Mouse (Mus musculus): ENCODE results near the gene Tkt.

Tkt gene

DNA sequence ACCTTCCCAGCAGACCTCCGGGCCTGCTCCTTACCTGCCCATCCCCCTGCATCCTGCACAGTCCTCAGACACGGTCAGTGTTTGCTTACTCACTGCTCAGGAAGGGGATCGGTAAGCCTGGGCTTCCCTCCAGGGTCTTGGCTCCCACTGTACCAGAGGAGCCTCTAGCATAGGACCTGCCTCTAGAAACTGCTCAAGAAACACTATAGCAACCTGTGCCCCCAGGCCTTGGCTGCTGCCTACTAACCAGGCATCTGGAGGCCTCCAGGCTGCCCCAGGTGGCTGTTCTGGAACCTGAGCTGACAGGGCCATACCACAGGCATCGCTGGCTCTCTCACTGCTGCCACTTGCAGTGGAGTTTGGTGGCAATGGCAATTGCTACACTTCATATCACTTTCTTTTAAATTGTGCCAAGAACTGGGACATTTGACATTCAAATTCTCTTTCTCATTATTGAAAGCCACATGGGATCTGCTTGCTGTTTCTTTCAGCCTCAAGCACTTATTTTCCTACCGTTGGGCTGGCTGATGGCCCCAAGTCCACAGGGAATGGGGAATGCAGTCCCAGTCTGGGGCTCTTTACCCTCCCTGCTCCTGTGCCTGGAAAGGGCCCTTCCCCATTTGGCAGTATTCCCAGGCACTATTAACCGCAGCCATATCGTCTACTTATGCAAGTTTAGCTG lies 38.8 kb downstream of the Tkt start:
- no peak for DNase-seq

DNA sequence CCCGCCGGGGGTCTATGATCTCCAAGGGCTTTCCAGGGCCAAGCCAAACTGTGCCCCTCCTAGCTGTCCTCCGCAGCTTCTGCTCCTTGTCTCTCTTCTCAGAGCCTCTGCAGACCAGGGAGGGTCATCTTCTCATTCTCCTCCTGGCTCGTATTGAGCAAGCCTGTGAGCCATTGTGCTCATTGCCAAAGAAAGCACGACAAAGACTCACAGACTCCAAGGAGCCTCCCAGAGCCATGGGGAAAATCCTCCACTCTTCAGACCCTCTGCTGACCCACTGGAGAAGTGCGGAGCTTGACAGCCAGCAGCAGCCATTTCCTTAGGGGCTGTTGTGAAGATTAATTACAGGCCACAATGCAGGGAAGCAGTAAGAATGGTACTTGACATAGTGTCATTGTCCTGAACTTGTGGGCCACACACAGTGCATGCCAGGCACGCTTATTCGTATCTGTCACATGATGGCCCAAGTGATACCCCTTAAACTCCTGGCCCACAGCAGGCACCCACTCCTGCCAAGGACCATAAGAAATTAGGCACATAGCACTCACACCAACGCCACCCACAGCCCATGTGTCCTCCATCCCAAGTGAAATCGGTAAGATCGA lies 42.0 kb downstream of the Tkt start:
- no peak for DNase-seq

DNA sequence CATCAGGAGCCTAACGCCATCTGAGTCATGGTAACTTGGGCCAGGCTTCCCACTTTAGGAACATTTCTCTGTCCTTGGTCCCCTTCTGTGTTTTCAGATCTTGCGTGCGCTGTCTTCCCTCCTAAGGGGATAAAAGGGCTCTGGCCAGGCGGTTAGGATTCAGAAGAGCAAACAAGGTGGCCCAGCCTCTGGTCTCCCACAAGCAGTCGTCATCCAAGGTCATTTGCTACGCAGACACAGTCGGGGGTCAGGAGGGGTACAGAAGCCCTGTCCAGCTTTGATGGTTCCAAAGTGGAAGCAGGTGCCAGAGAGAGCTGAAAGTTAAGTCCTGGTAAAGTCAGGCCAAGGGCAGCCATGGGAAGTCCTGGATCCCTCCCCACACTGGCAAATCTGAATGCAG lies 42.8 kb downstream of the Tkt start:
- DNase-seq, result no peak

GRCm38 (mm10) chr14:30591417-30591816 lies 43.3 kb downstream of the Tkt start:
- DNase-seq, result peak; percentile 94

DNA sequence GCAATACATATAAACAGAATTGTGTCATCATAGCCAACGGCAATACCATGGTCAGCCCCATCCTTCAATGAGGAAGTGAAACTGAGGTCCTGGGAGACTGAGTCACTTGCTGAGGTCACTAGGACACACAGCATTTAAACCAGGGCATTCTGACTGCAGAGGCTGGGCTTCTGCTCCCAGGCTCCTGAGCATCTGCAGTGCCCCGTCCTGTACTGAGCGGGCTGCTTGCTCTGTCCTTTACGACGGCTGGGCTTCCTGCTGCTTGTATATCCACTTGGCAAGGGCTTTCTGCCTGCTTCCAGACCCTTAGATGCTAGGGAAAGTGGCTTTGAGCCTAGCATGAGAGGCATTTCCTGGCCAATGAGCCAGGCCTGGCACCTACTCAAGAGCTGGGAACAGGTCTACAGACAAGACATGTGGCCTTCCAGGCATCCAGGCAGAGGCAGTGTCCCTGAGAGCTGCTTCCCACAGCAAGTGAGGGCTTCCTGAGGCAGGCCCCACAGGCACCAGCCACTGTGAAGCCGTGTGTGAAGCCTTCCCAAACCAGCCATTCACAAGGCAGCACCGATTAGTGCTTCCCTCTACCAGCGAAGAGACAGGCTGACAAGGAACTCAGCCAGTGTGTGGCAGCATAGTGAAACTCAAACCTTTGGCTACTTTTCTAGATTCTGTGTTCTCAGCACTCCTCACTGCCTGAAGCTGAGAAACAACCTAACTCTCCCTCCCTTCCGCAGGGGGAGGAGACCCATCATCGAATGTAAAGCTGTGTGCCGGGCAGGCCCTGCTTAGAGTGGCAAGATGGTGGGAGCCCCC lies 45.3 kb downstream of the Tkt start:
- DNase-seq, result peak; percentile 58 to 67

GRCm38 (mm10) chr14:30594092-30594695 lies 46.0 kb downstream of the Tkt start:
- DNase-seq, result no peak

GRCm38 (mm10) chr14:30595576-30596313 lies 47.6 kb downstream of the Tkt start:
- no peak for DNase-seq

DNA sequence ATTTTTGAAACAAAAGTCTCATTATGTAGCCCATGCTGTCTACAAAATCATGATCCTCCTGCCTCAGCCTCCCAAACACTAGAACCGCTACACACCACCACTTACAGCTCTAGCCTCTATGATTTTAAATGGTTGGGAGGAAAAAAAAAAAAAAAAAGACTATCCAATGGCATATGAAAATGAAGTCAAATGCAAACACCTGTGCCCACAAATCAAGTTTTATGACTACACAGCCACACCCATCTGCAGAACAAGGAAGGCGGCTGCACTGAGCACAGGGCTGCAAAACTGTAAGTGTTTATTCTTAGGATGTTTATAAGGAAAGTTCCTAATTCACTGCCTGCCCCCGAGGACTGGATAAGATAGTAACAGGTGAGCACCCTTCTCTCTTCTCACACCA lies 48.2 kb downstream of the Tkt start:
- DNase-seq, result no peak

DNA sequence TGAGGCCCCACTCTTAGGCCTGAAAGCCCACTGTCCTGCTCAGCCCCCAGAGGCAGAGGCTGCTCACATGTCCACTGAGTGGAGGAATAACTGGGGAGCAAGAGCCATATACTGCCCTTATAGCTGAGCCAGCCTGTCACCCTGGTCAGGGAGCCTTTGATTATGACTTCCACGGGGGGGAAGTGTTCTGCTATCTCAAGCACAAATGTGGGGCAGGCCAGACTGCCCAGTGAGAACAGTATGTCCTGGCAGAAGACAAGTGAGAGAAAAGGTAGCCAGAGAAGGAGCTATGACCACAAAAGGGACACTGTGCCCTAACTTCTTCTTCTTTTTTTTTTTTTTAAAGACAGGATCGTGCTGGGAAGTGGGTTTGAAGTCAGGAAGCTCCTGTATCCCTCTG lies 49.0 kb downstream of the Tkt start:
- DNase-seq, result no peak

GRCm38 (mm10) chr14:30606817-30607216 lies 58.7 kb downstream of the Tkt start:
- DNase-seq, result peak; percentile 41 to 43

- peak; percentile 84 to 90 for DNase-seq
These were observed 59.5 kb downstream of the Tkt start for GRCm38 (mm10) chr14:30607696-30608095.

DNA sequence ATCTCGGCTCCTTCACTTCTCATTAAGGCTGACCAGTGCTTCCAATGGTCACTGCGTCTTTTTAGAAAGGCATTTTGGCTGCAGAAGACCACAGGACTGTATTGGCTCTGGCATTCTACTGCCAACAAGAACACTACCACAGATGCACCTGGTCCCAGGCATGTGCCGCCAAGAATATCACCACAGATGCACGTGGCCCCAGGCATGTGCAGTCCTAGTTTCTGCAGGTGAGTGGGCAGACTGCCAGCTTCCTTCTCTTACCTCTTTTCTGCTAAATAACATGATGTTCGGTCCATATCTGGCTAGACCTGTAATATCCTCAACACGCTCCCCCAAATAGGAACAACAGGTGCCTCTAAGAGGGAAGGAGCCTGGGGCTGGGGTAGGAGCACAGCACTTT lies 60.0 kb downstream of the Tkt start:
- DNase-seq, result peak; percentile 66 to 72

DNA sequence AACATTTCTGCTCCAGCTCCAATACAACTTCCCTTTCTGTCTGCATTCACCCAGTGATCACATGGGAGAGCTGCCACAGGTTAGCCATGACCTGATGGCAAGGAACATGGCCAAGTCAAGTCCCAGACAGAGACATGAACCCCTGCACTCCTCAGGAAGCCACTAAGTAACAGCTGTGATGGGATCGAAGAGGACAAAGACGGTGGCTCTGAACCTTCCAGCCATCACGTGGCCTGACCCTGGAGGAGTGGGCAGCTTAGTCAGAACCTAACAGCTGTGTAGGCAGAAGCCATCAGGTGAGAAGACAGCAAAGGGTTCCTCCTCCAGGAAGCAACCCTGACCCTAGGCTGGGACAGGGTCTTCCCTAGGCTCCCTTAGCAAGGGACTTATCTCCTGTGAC lies 61.3 kb downstream of the Tkt start:
- DNase-seq, result no peak

GRCm38 (mm10) chr14:30610304-30610703 lies 62.1 kb downstream of the Tkt start:
- no peak for DNase-seq

DNA sequence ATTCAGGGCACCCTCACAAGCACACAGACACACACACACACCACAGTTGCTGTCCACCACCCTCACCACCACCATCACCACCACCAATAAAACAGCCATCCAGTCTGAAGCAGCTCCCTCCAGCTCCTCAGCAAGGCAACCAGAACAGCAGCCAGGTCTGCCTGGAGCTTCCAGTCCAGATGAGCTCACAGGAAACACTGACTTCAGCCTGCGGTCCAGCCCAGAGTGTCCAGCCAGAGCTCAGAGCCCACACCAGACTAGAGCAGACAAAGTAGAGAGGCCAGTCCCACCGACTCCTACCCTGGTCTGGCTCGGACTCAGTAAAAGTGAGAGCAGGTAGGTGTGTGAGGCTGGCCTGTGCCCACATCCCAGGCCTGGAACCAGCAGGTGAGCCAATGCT lies 62.8 kb downstream of the Tkt start:
- no peak for DNase-seq

DNA sequence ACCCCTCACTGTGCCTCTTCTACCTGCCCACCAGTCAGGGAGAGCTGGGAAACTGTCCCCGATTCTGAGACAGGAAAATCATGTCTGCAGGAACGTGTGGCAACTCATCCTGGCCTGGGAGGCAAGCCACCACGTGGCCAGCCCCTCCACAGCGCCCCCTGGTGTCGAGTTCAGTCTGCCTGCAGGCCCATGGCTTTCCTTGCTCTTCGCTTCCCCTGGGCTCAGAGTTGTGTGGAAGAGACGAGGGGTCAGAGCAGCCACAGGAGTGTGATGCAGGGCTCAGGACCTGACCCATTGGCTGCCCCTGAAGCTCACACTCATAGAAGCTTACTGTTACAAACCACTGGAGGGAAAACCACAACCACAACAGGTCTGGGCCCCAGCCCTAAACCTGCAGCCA lies 64.4 kb downstream of the Tkt start:
- DNase-seq, result peak; percentile 94

GRCm38 (mm10) chr14:30612962-30613715 lies 65.0 kb downstream of the Tkt start:
- DNase-seq, result no peak

DNA sequence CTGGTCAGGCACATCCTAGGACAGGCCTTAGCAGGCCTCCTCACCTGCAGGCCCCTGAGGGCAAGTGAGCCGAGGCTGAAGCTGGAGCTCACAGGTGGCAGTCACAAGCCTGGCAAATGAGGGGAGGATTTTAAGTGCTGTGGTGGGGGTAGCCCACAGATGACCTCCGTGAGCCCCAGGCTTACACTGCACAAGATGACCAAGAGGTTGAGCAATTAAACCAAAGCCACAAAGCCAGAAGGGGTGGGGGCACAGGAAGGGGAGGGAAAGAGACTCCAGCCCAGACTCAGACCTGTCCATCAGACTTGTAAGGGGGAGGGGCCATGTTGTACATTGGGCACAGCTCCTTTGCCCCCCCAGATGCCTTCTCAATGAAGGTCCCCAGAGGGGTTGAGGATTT lies 68.6 kb downstream of the Tkt start:
- DNase-seq, result no peak

DNA sequence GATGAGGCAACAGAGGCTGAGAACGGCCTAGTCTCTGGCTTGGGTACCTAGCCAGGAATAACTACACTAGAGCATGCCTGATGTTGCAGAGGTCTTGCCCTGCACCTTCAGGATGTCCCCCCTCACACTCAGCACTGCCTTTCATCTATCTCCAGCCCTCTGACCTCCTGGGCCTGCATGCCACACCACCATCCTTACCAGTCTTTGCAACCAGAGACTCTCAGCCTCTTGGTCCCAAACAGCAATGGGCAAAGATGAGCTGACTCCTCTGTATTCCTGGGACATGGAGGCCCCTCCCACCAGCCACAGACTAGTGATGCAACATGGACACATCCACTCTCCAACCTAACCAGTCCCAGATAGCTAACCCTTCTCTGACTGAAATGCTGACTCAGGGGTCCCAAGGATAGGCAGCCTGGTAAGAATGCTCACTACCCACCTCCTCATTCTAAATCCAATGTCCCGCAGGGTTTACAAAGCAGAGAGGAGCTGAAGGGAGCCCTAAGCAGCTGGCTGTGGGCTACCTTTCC lies 70.7 kb downstream of the Tkt start:
- DNase-seq, result no peak

GRCm38 (mm10) chr14:30619982-30620578 lies 71.9 kb downstream of the Tkt start:
- peak in 1 of 2 experiments; percentile 45 for DNase-seq

GRCm38 (mm10) chr14:30622130-30622529 lies 74.0 kb downstream of the Tkt start:
- no peak for DNase-seq

Measured in B cell, adult 2 months (primary cell).